Mouse (Mus musculus) heart, adult 2 months (tissue): ENCODE measurements around the gene Gm9944.

Source experiments
- CTCF ChIP-seq: fragments of 200-600 bp; IDR thresholded peaks from 2 replicates; pipeline ENCODE4 v1.8.1; 2022; ENCODE audit warnings: antibody characterized with exemption, mild to moderate bottlenecking, moderate library complexity
- POLR2A ChIP-seq: fragments of 200-500 bp; IDR thresholded peaks from 2 replicates; pipeline ENCODE4 v1.6.1; 2011; ENCODE audit warnings: mild to moderate bottlenecking, low read depth, low read length, control low read depth; ENCODE audit not compliant: insufficient read depth

- TF ChIP-seq CTCF = no peak
- no peak for TF ChIP-seq POLR2A
Observed at GRCm38 (mm10) chr4:144424590-144424989, 28.5 kb downstream of the Gm9944 start.
